Mouse (Mus musculus) lung, postnatal 0 days (tissue): ENCODE results near the gene Meis2.

ENCODE experiments used
- CTCF ChIP-seq: IDR thresholded peaks from 2 replicates; pipeline ENCODE4 v1.5.1; 2016; ENCODE audit warnings: antibody characterized with exemption, mild to moderate bottlenecking
- EP300 ChIP-seq: IDR thresholded peaks from 2 replicates; pipeline ENCODE4 v1.6.1; 2016; ENCODE audit warnings: antibody characterized with exemption, mild to moderate bottlenecking, control low read depth

- TF ChIP-seq CTCF (no peak), EP300 (no peak)
These were observed 77.2 kb downstream of the Meis2 start for GRCm38 (mm10) chr2:115988448-115988847.
